Mouse (Mus musculus) embryonic fibroblast, embryonic 13.5 days (primary cell): ENCODE measurements around the gene Alkbh5. TPM values are rescaled to one million over a fixed set of nuclear protein-coding genes. Genes with fewer than 3 reads are reported as not detected.
"Not testable (repeated sequence)": the region's sequence is repeated elsewhere in the genome, so short reads cannot be mapped to it uniquely, and the experiment has no call there.

ENCODE experiments used
- H3K27ac ChIP-seq: 2 replicates; pipeline ENCODE4 v1.5.1; 2012; ENCODE audit warnings: low read length, control low read depth, inconsistent platforms; ENCODE audit not compliant: insufficient read depth
- H3K4me1 ChIP-seq: 2 replicates; pipeline ENCODE4 v1.6.1; 2011; ENCODE audit warnings: low read length; ENCODE audit not compliant: control insufficient read depth, insufficient read depth
- H3K4me3 ChIP-seq: 2 replicates; pipeline ENCODE4 v1.5.1; 2011; ENCODE audit warnings: mild to moderate bottlenecking, control low read depth, low read length; ENCODE audit not compliant: insufficient read depth
- CTCF ChIP-seq: IDR thresholded peaks from 2 replicates; pipeline ENCODE4 v1.5.1; 2011; ENCODE audit warnings: mild to moderate bottlenecking, control low read depth, low read length, moderate library complexity, borderline replicate concordance; ENCODE audit not compliant: insufficient read depth
- POLR2A ChIP-seq: IDR thresholded peaks from 2 replicates; pipeline ENCODE4 v1.6.1; 2011; ENCODE audit warnings: low read depth, mild to moderate bottlenecking, control low read depth, low read length, moderate library complexity
- polyA plus RNA-seq: library from polyadenylated mRNA; stranded (reverse); fragments of >200 nt; gene quantifications from 2 replicates; pipeline ENCODE4 v1.2.4, GENCODE M21; 2011; ENCODE audit warnings: low read depth; ENCODE audit not compliant: missing spikeins, insufficient read length

The Alkbh5 gene
- polyA plus RNA-seq, 1 experiment, result 53.5 TPM

DNA sequence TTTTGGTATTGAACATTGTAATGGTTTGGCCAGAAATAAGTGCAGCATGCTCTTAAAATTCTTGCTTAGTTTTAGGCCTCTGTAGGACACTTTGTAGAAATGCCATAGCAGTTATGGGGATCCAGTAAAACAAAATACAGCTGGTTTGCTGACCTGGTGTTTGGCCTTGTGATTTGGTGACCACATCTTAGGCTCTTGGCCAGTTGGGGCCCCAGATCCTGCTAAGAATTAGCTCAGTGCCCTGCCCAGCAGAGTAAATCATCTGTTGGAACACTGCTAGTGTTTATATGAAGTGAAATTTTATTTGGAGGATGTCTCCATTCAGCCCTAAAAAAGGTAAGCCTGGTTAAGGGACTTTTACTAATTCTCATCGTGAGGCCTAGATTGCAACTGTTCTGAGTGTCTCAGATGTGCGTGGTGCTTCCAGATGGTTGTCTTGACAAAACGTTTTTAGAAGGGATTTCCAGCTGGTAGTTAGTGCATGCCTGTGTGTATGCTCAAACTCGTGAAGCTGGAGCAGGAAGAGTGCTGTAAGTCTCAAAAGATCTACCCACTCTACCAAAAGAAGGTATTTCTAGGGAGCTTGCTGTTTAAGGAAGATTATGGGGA, 3.9 kb downstream of the Alkbh5 start:
- H3K27ac ChIP-seq, result peak overlapping the region; percentile 74
- TF ChIP-seq POLR2A, result no peak
- no peak for TF ChIP-seq CTCF
- H3K4me3 ChIP-seq, result peak overlapping the region; percentile 68
- peaks cover 12% of the 10 kb centered on the region; the same call in 1 of the 2 replicates for H3K4me1 ChIP-seq

DNA sequence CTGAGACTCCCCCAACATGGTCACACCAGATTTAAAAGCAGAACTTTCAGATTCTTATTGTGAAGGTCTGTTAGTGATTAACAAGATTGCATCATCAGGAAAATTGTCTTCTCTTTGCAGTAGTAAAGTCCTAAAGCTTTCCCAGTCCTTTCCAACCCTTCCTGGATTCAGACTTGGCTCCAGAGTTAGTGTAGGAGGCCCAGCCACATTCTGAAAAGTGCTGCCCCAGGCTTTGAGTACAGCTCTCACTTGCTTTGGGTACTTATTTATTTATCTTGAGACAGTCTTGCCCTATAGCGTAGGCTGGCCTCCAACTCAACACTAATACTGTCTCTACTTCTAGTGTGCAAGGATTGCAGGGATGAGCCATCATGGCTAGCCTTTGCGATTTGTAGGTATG, 4.6 kb downstream of the Alkbh5 start:
- Histone ChIP-seq H3K4me3 (peak overlapping the region; percentile 68), H3K27ac (peak overlapping the region; percentile 74), H3K4me1 (peaks cover 12% of the 10 kb centered on the region; the same call in 1 of the 2 replicates)
- TF ChIP-seq CTCF (no peak), POLR2A (no peak)

DNA sequence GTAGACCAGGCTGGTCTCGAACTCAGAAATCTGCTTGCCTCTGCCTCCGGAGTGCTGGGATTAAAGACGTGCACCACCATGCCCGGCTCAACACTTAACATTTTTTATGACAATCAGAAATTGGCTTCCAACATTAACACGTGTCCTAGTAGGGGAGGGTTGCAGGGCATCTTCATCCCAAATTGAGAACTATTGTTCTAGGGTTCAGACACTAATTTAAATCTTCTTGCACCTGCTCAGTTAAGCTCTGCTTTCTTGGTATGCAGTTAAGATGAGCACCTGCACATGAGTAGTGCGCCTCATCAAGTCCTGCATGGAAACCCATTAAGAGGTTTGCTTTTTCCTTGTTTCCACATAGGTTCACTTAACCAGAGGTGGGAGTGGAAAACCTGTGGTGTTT, 5.7 kb downstream of the Alkbh5 start:
- Histone ChIP-seq H3K4me1 (peaks cover 6% of the 10 kb centered on the region; the same call in 1 of the 2 replicates), H3K4me3 (no peak overlapping the region), H3K27ac (no peak overlapping the region)
- TF ChIP-seq POLR2A, result no peak
- TF ChIP-seq CTCF, result no peak

DNA sequence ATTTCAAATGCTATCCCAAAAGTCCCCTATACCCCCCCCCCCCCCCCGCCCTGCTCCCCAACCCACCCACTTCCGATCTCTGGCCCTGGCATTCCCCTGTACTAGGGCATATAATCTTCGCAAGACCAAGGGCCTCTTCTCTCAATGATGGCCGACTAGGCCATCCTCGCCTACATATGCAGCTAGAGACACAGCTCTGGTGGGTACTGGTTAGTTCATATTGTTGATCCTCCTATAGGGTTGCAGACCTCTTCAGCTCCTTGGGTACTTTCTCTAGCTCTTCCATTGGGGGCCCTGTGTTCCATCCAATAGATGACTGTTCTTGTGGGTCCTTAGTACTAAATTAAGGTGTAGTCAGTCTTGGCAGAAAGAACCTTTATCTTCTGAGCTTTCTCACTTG, 7.0 kb downstream of the Alkbh5 start:
- not testable (repeated sequence) for H3K4me3 ChIP-seq, H3K27ac ChIP-seq, H3K4me1 ChIP-seq

DNA sequence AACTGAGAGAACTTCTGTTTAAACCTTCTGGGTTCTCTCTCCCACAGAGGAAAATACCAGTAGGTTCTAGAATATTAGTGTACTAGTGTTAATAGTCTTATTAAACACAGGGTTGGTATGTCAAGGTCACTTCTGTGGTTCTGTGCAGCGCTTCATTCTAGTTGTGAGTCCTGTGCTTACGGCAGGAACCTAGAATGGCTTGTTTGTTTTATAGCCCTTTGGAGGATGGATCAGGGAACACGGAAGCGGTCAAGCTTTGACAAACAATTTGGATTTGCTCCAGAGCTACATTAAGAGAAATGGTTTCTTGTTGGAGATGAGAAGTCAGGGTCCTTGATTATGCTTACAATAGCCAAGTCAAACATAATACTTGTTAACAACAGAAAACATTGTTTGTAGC, 9.3 kb downstream of the Alkbh5 start:
- no peak overlapping the region for H3K4me3 ChIP-seq
- no peak overlapping the region for H3K27ac ChIP-seq
- TF ChIP-seq POLR2A (no peak), CTCF (no peak)
- H3K4me1 ChIP-seq, result peaks cover 6% of the 10 kb centered on the region; the same call in 1 of the 2 replicates

DNA sequence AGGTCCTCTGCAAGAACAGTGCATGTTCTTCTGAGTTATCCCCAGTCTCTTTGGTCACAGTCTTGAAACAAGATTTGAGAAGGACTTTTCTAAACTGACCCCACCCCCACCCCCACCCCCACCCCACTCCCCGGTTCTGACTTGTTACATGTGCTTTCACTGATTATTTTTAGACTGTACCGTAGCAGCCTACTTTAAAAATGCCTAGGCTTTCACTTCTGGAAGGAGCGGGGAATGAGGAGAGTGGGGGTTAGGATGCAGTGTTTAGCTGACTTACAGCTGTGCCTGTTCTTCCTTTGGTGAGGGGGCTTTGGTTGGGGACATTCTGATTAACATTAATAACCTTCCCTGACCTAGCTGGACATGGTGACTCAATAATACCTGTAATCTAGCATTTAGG, 11.9 kb downstream of the Alkbh5 start:
- Histone ChIP-seq H3K4me1 (peaks cover 6% of the 10 kb centered on the region; the same call in 1 of the 2 replicates), H3K27ac (no peak overlapping the region), H3K4me3 (no peak overlapping the region)
- TF ChIP-seq POLR2A, result no peak
- TF ChIP-seq CTCF, result no peak

DNA sequence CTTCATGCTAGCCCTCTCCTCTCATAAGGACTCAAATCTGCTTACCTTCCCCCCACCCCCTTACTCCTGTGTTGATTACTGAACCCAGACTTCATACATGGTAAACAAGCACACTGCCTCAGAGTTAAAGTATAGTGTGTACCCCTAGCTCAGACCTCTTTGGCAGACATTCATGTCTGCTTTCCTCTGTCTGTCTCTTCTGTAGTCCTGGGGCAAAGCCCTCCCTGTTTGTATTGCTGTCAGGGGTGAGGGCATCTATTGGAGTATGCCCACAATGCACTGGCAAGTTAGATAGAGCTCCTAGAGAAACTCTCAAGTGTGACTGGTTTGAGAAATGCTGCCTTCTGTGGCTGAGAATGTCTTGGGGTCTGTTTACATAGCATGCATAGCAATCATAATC, 16.9 kb downstream of the Alkbh5 start:
- TF ChIP-seq CTCF, result no peak
- TF ChIP-seq POLR2A, result no peak
- Histone ChIP-seq H3K27ac (no peak overlapping the region), H3K4me1 (no peaks in the 10 kb centered on the region), H3K4me3 (no peak overlapping the region)

DNA sequence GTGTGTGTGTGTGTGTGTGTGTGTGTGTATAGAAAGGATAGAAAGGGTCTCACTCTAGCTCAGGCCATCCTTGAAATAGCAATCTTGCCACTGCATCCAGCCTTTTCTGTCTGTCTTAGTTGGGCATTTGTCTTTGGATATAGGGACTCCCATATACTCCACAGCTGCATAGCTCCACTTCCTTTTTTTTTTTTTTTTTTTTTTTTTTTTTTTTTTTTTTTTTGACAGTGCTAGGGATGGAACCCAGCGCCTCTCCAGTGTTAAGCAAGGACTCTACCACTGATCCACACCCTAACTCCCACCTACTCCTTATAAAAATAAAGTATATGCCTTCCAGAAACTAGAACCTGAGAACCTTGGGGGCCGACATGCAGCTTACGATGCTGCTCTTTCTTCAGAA, 21.5 kb downstream of the Alkbh5 start:
- no peaks in the 10 kb centered on the region for H3K4me1 ChIP-seq
- no peak overlapping the region for H3K4me3 ChIP-seq
- no peak overlapping the region for H3K27ac ChIP-seq
- TF ChIP-seq POLR2A, result no peak
- no peak for TF ChIP-seq CTCF

DNA sequence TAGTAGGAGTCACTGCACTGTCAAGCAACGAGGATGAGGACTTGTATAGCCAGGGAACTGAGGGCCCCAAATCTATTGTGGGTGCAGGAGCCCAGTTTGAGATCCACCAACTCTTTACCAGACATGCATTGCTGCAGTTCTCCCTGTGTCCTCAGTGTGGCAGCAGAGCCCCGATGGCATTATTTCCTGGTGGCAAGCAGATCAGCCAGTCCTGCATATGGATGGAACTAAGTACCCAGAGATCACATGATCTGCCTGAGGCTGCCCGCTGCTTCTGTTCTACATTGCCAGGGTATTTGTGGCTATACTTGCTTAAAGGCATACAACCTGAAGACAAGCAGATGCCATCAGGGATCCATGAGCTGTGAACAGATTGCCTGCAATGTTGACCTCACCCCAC, 23.2 kb downstream of the Alkbh5 start:
- no peak overlapping the region for H3K27ac ChIP-seq
- TF ChIP-seq CTCF (peak; percentile 72), POLR2A (no peak)
- H3K4me1 ChIP-seq, result no peaks in the 10 kb centered on the region
- no peak overlapping the region for H3K4me3 ChIP-seq

DNA sequence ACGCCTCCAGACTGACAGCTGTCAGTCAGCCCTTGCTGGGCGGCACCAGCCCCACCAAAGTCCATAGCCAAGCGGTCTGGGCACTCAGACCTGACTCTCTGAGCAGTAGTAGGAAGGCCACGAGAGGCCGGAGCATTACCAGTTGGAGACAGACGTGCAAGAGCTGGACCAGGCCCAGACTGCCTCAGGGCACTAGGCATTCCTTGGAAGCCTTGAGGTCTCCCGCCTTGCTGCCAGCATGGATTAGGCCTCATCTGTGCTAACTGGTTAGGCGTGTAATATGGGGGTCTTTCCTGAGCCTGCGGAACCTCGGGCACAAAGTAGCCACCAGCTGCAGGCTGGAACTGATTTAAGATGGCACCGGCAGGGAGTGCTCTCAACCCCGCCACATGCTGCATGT, 37.8 kb downstream of the Alkbh5 start:
- H3K4me3 ChIP-seq, H3K27ac ChIP-seq: not testable (repeated sequence)

More for the DNA sequence above, 37.8 kb downstream of the Alkbh5 start:
- H3K4me1 ChIP-seq, result not testable (repeated sequence)

Other genes with a start within 250 kb of the Alkbh5 start
- gene Tom1l2, start 183.5 kb upstream of the Alkbh5 start, polyA plus RNA-seq, result 30.3 and 36.2 TPM in 2 replicates
- 0.48 and 0.53 TPM in 2 replicates for gene Drc3, start 183.1 kb upstream of the Alkbh5 start, polyA plus RNA-seq
- gene Gid4, start 119.2 kb upstream of the Alkbh5 start, polyA plus RNA-seq, result 16.2 and 18.0 TPM in 2 replicates
- gene Atpaf2, start 117.9 kb upstream of the Alkbh5 start, polyA plus RNA-seq, result 24.9 and 28.8 TPM in 2 replicates
- 53.4 and 56.7 TPM in 2 replicates for gene Drg2, start 81.8 kb upstream of the Alkbh5 start, polyA plus RNA-seq
- not detected in 2 replicates for gene Myo15, start 67.0 kb upstream of the Alkbh5 start, polyA plus RNA-seq
- gene Llgl1, start 163.3 kb downstream of the Alkbh5 start, polyA plus RNA-seq, result 26.6 and 32.2 TPM in 2 replicates
- 71.6 and 97.3 TPM in 2 replicates for gene Flii, start 190.9 kb downstream of the Alkbh5 start, polyA plus RNA-seq
- gene Mief2, start 192.0 kb downstream of the Alkbh5 start, polyA plus RNA-seq, result 7.4 and 14.2 TPM in 2 replicates
- gene Top3a, start 241.0 kb downstream of the Alkbh5 start, polyA plus RNA-seq, result 9.7 and 11.7 TPM in 2 replicates
- 21.4 and 22.2 TPM in 2 replicates for gene Smcr8, start 241.1 kb downstream of the Alkbh5 start, polyA plus RNA-seq